8 mouse cellular contexts compared by ENCODE assay signal in genomic region chr4:41731052-41731765, GRCm38 (mm10). TPM values are rescaled to one million over a fixed set of nuclear protein-coding genes. Genes with fewer than 3 reads are reported as not detected.
DNase-seq lines count a peak whose midpoint lies in the region; ATAC-seq and TF ChIP-seq lines count a peak whose summit lies in the region.

Gene Arid3c, minus strand, starts transcription at chr4:41731142.

- no peaks in the 10 kb centered on the region for H3K9me3 ChIP-seq in embryonic facial prominence, embryonic 11.5 days (replicated peaks; ENCODE audit: control insufficient read depth, low read length)
- no peaks in the 10 kb centered on the region; the same call in 1 of the 2 replicates for H3K9me3 ChIP-seq in limb, embryonic 10.5 days (replicated peaks)
- no peaks in the 10 kb centered on the region for H3K9me3 ChIP-seq in neural tube, embryonic 15.5 days (replicated peaks)

- peak within 1 kb of the TSS; percentile 14 for H3K9ac ChIP-seq in embryonic facial prominence, embryonic 11.5 days (replicated peaks; ENCODE audit: low read length)
- peak within 1 kb of the TSS; percentile 38 for H3K9ac ChIP-seq in neural tube, embryonic 15.5 days (replicated peaks)

- peaks cover 4% of the 10 kb centered on the region; the same call in 1 of the 2 replicates for H3K4me1 ChIP-seq in embryonic facial prominence, embryonic 11.5 days (ENCODE audit: control insufficient read depth, insufficient read depth, low read length)
- peaks cover 22% of the 10 kb centered on the region for H3K4me1 ChIP-seq in limb, embryonic 10.5 days
- peaks cover 25% of the 10 kb centered on the region for H3K4me1 ChIP-seq in neural tube, embryonic 15.5 days

- no peak within 1 kb of the TSS for H3K27ac ChIP-seq in layer of hippocampus, adult 2 months
- no peak within 1 kb of the TSS for H3K27ac ChIP-seq in embryonic facial prominence, embryonic 11.5 days (replicated peaks; ENCODE audit: low read depth, low read length)
- no peak within 1 kb of the TSS for H3K27ac ChIP-seq in limb, embryonic 10.5 days
- no peak within 1 kb of the TSS for H3K27ac ChIP-seq in neural tube, embryonic 15.5 days (replicated peaks)

- no peak for ATAC-seq in embryonic facial prominence, embryonic 11.5 days (replicated peaks; ENCODE audit: insufficient number of reproducible peaks, low FRiP score, low TSS enrichment, low read depth)
- ATAC-seq in neural tube, embryonic 15.5 days (ENCODE audit: low FRiP score), result no peak

- no peaks in the 10 kb centered on the region for H3K36me3 ChIP-seq in embryonic facial prominence, embryonic 11.5 days (replicated peaks; ENCODE audit: control insufficient read depth, insufficient read depth, low read depth, low read length)
- H3K36me3 ChIP-seq in limb, embryonic 10.5 days, result no peaks in the 10 kb centered on the region
- no peaks in the 10 kb centered on the region for H3K36me3 ChIP-seq in neural tube, embryonic 15.5 days

- no peak for TF ChIP-seq CTCF in layer of hippocampus, adult 2 months (conservative IDR thresholded peaks at IDR 0.05)

- DNase-seq in layer of hippocampus, adult 2 months (ENCODE audit: low spot score in 2 of 2), result no peak
- no peak for DNase-seq in layer of hippocampus, adult 9-10 months (ENCODE audit: low spot score)
- peak; percentile 47 for DNase-seq in embryonic facial prominence, embryonic 11.5 days (ENCODE audit: low spot score)
- DNase-seq in limb, embryonic 10.5 days (ENCODE audit: low spot score), result peak; percentile 56
- DNase-seq in urinary bladder, postnatal 10 days (ENCODE audit: low spot score), result no peak
- DNase-seq in spleen, adult 18-20 months, result no peak
- DNase-seq in gastrocnemius, postnatal 36 days, result no peak

- peak within 1 kb of the TSS; percentile 41 for H3K4me3 ChIP-seq in layer of hippocampus, adult 2 months
- H3K4me3 ChIP-seq in embryonic facial prominence, embryonic 11.5 days (ENCODE audit: low read depth, low read length), result peak within 1 kb of the TSS; percentile 29
- H3K4me3 ChIP-seq in limb, embryonic 10.5 days, result peak within 1 kb of the TSS; percentile 53
- H3K4me3 ChIP-seq in neural tube, embryonic 15.5 days (replicated peaks), result peak within 1 kb of the TSS; percentile 39

- peak within 1 kb of the TSS; percentile 81 for H3K4me2 ChIP-seq in embryonic facial prominence, embryonic 11.5 days (ENCODE audit: low read depth, low read length)
- peak within 1 kb of the TSS; percentile 88 for H3K4me2 ChIP-seq in neural tube, embryonic 15.5 days

- 2% methylated on average over 50 of the region's 50 CpGs for WGBS in embryonic facial prominence, embryonic 11.5 days
- whole genome bisulfite sequencing in limb, embryonic 10.5 days, result 3% methylated on average over 50 of the region's 50 CpGs
- 2% methylated on average over 50 of the region's 50 CpGs for WGBS in neural tube, embryonic 15.5 days

- intact Hi-C loops in gastrocnemius, postnatal 36 days (cut with DNase I), result no loop called here

- peaks cover 52% of the 10 kb centered on the region for H3K27me3 ChIP-seq in embryonic facial prominence, embryonic 11.5 days (ENCODE audit: control insufficient read depth, insufficient read depth, low read length)
- peaks cover 87% of the 10 kb centered on the region for H3K27me3 ChIP-seq in limb, embryonic 10.5 days (ENCODE audit: low read depth, poor library complexity, severe bottlenecking)
- peaks cover 66% of the 10 kb centered on the region for H3K27me3 ChIP-seq in neural tube, embryonic 15.5 days (replicated peaks)

RNA-seq across cellular contexts. Expression of gene Arid3c, which starts in this region (rescaled TPM):
- not detected for total RNA-seq in layer of hippocampus, adult 2 months (2021)
- 0.42 TPM in 1 of 2 replicates, not detected in the other for polyA plus RNA-seq in embryonic facial prominence, embryonic 11.5 days (2014; fragmentation: Nextera tagmentation; extraction: Ambion mirVana)
- polyA plus RNA-seq in limb, embryonic 10.5 days (2016; fragmentation: Nextera tagmentation; extraction: Ambion mirVana), result not detected in 2 replicates
- 1.1 and 1.6 TPM in 2 replicates for polyA plus RNA-seq in neural tube, embryonic 15.5 days (2015; fragmentation: Nextera tagmentation; extraction: Ambion mirVana)
- not detected for total RNA-seq in gastrocnemius, postnatal 36 days (2021)

Comparison
In these comparisons a context has a peak if more than half of its experiments do, and no peak if none do; other contexts are left out.
1. Peak in DNase-seq, H3K4me3 ChIP-seq, H3K9ac ChIP-seq and H3K4me2 ChIP-seq in embryonic facial prominence, embryonic 11.5 days; RNA of the gene not detected or under 1 TPM.
2. Peak in DNase-seq and H3K4me3 ChIP-seq in limb, embryonic 10.5 days; RNA of the gene not detected or under 1 TPM.